Mouse (Mus musculus) liver, embryonic 14.5 days (tissue): ENCODE measurements around the gene Oas1d.

ENCODE experiments used
- CTCF ChIP-seq: IDR thresholded peaks from 2 replicates; pipeline ENCODE4 v1.5.1; 2016; ENCODE audit warnings: antibody characterized with exemption, low read depth, control low read depth
- EP300 ChIP-seq: IDR thresholded peaks from 2 replicates; pipeline ENCODE4 v1.6.1; 2016; ENCODE audit warnings: antibody characterized with exemption, low read depth

GRCm38 (mm10) chr5:120908196-120908920 is 6.0 kb upstream of the Oas1d start:
- TF ChIP-seq EP300 (no peak), CTCF (no peak)
